Mouse (Mus musculus) cerebellum, adult 2 months (tissue): Measurements from ENCODE around the gene Trpc2. TPM values are rescaled to one million over a fixed set of nuclear protein-coding genes. Genes with fewer than 3 reads are reported as not detected.
"Not testable (repeated sequence)": the region's sequence is repeated elsewhere in the genome, so short reads cannot be mapped to it uniquely, and the experiment has no call there.

ENCODE experiments used
- DNase-seq, 2 experiments: peaks; one replicate each; pipeline ENCODE4 v3.0.0; 2021
- H3K27ac ChIP-seq: fragments of 200-500 bp; 2 replicates; pipeline ENCODE4 v1.5.1; 2012; ENCODE audit warnings: low read length, control low read depth, inconsistent platforms; ENCODE audit not compliant: insufficient read depth
- H3K27me3 ChIP-seq: fragments of 200-500 bp; 2 replicates; pipeline ENCODE4 v1.6.1; 2012; ENCODE audit warnings: inconsistent platforms, mild to moderate bottlenecking, low read length, moderate library complexity; ENCODE audit not compliant: control insufficient read depth, insufficient read depth
- H3K4me1 ChIP-seq: fragments of 200-500 bp; 2 replicates; pipeline ENCODE4 v1.6.1; 2011; ENCODE audit warnings: low read length; ENCODE audit not compliant: control insufficient read depth, insufficient read depth
- H3K4me3 ChIP-seq: fragments of 200-500 bp; replicated peaks from 2 replicates; pipeline ENCODE3; 2011; ENCODE audit warnings: mild to moderate bottlenecking, low read depth, low read length, control low read depth; ENCODE audit not compliant: insufficient read depth
- CTCF ChIP-seq: fragments of 200-500 bp; IDR thresholded peaks from 2 replicates; pipeline ENCODE4 v1.5.1; 2011; ENCODE audit warnings: low read depth, mild to moderate bottlenecking, control low read depth, low read length, moderate library complexity, borderline replicate concordance; ENCODE audit not compliant: insufficient read depth
- POLR2A ChIP-seq: fragments of 200-500 bp; IDR thresholded peaks from 2 replicates; pipeline ENCODE4 v1.6.1; 2011; ENCODE audit warnings: low read length, control low read depth, borderline replicate concordance; ENCODE audit not compliant: insufficient read depth
- WGBS: fragments of 180-500 bp; shearing (Covaris S2); methylation state at CpG from one replicate; pipeline ENCODE4 v1.1.7; 2018; 5-methylcytosine and 5-hydroxymethylcytosine counted together
- polyA plus RNA-seq: library from polyadenylated mRNA; depleted of rRNA; stranded (reverse); fragments of >200 nt; gene quantifications from 2 replicates; pipeline ENCODE4 v1.2.3, GENCODE M21; 2012; rRNA removed

Gene Trpc2
- 0.39 and 1.6 TPM in 2 replicates for polyA plus RNA-seq

DNA sequence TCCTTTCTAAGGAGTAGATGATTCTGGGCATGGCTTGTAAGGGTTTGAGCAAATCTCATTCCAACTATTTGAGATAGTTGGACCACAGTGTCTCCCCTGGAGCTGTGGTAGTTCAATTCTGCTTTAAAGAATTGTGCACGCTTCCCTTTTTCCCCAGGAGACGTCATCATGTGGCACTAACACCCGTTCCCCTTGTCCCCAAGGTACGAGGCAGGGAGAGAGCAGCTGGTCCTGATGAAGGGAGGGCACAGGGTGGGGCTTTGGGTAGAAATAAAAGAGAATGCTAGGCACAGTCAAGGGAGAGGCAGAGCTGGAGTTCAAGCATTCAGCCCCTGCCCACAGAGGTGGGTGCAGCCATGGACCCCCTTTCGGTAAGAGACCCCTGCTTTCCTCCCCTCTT is at the start of gene Trpc2:
Gene Trpc2, plus strand, starts transcription at position 301 of the 400 bp plus-strand sequence.
- Histone ChIP-seq H3K4me3 (no peak within 1 kb of the TSS), H3K4me1 (peaks cover 4% of the 10 kb centered on the region), H3K27ac (no peak within 1 kb of the TSS), H3K27me3 (no peaks in the 10 kb centered on the region)
- 57% methylated on average over 5 of the region's 5 CpGs for WGBS
- TF ChIP-seq POLR2A, result no peak
- no peak for TF ChIP-seq CTCF
- DNase-seq, result no peak

DNA sequence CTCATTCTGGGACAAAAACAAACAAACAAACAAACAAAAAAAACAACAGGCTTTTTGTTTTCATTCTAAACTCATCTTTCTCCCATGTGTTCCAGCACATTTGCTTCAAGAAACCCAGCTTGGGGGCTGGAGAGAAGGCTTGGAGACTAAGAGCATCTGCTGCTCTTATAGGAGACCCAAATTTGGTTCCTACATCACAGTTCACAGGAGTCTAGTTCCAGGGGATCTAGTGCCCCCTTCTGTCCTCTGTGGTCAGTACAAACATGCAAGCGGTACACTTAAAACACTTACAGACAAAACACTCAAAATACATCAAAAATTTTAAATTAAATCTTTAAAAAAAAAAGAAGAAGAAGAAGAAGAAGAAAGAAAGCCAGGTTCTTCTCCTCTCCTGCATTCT is 48.0 kb upstream of the Trpc2 start:
- Histone ChIP-seq H3K27me3 (no peaks in the 10 kb centered on the region), H3K4me1 (no peaks in the 10 kb centered on the region), H3K27ac (no peak overlapping the region), H3K4me3 (no peak overlapping the region)
- WGBS, result 97% methylated on average over 1 of the region's 1 CpGs
- DNase-seq, result no peak
- peak; percentile 37; the same call in 1 of the 2 replicates for TF ChIP-seq CTCF
- no peak for TF ChIP-seq POLR2A

DNA sequence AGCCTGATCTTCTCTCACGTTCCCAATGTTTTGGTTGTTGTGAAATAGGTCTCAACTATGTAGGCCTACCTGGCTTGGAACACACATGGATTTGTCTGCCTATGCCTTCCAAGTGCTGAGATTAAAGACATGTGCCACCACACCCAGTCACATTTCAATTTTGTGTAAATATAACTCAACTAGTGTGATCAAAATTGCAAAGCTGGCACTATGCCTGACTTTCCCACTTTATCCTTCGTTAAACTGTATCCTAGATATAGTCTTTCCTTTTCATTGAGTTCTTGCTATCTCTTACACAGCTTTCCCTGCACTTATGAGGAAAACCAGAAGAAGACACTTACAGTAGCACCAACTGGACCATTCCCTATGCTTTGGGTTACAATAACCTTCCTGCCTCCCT is 47.4 kb upstream of the Trpc2 start:
- WGBS, result 84% methylated on average over 2 of the region's 2 CpGs

DNA sequence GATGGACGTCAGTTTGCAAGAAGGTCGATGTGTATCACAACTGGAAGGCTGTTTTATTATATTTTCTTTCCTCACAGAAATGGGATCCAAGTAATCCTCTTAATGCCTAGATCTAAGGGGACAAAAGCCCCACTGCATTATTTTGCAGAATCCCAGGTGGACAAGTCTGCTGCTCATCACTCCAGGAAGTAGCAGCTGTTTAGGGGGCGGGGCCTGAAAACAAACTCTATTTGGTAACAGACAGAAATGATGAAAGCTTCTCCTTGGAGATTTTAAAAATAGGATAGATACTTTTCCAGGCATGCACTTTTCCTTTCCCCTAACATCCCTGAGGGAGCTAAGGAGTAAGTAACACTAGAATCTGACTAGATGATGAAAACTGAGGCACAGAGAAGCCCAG is 45.6 kb upstream of the Trpc2 start:
- H3K4me1 ChIP-seq, result no peaks in the 10 kb centered on the region
- H3K27me3 ChIP-seq, result no peaks in the 10 kb centered on the region
- no peak overlapping the region for H3K4me3 ChIP-seq
- no peak for TF ChIP-seq POLR2A
- no peak for TF ChIP-seq CTCF
- no peak for DNase-seq
- H3K27ac ChIP-seq, result no peak overlapping the region
- 95% methylated on average over 3 of the region's 3 CpGs for WGBS

More for the DNA sequence above, 47.4 kb upstream of the Trpc2 start:
- no peak for DNase-seq
- Histone ChIP-seq H3K4me1 (no peaks in the 10 kb centered on the region), H3K4me3 (no peak overlapping the region), H3K27me3 (no peaks in the 10 kb centered on the region), H3K27ac (no peak overlapping the region)
- TF ChIP-seq CTCF (no peak), POLR2A (no peak)

DNA sequence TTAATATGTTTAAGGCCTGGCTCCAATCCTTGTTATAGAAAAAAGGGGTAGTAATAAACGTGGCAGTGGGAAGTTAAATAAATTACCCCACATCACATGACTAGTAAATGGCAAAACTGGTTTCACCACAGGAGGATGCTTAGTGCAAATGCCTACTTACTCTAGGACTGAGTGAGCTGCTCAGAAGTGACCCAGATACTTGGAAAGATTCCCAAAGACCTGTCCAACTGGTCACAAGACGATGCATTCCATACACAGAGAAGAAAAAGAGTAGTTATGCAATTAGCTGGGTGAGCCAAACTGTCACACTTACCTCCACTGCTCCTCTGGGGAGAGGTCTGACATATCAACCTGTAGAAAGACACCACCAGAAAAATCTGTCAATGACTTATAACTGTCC is 40.6 kb upstream of the Trpc2 start:
- H3K27me3 ChIP-seq, result no peaks in the 10 kb centered on the region
- 28% methylated on average over 2 of the region's 2 CpGs for WGBS
- H3K4me1 ChIP-seq, result peaks cover 5% of the 10 kb centered on the region; the same call in 1 of the 2 replicates
- TF ChIP-seq CTCF, result no peak
- TF ChIP-seq POLR2A, result no peak
- peak in 1 of 2 experiments; percentile 22 for DNase-seq
- no peak overlapping the region for H3K4me3 ChIP-seq
- no peak overlapping the region; the same call in 1 of the 2 replicates for H3K27ac ChIP-seq

DNA sequence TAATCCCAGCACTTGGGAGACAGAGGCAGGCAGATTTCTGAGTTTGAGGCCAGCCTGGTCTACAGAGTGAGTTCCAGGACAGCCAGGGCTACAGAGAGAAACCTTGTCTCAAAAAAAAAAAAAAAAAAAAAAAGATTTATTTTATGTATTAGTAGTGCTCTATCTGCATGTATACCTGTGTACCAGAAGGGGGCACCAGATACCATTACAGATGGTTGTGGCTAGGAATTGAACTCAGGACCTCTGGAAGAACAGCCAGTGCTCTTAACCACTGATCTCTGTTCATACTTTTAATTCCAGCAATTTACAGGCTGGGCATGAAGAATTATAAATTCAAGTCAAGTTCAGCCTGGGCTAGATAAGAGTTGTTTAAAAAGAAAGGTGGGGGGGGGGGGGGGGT is 34.4 kb upstream of the Trpc2 start:
- not testable (repeated sequence) for H3K27me3 ChIP-seq, H3K4me1 ChIP-seq, H3K27ac ChIP-seq, H3K4me3 ChIP-seq, DNase-seq

DNA sequence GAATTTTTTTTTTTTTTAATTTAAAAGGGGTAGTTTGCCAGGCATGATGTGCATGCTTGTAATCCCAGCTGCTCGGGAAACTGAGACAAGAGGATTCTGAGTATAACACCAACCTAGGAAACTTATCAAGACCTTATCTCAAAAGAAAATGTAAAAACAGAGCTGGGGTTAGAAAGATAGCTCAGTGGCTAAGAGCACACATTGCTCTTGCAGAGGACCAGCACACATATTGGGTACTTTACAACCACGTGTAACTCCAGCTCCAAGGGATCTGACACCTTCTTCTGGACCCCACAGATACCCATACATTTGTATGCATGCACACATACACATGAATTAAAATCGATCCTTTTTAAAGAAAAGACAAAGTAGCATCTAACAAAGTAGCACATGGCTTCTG is 21.6 kb upstream of the Trpc2 start:
- DNase-seq, result no peak
- Histone ChIP-seq H3K27ac (no peak overlapping the region), H3K27me3 (no peaks in the 10 kb centered on the region), H3K4me3 (no peak overlapping the region), H3K4me1 (peaks cover 2% of the 10 kb centered on the region; the same call in 1 of the 2 replicates)
- WGBS, result 90% methylated on average over 3 of the region's 3 CpGs
- TF ChIP-seq CTCF, result no peak
- TF ChIP-seq POLR2A, result no peak

DNA sequence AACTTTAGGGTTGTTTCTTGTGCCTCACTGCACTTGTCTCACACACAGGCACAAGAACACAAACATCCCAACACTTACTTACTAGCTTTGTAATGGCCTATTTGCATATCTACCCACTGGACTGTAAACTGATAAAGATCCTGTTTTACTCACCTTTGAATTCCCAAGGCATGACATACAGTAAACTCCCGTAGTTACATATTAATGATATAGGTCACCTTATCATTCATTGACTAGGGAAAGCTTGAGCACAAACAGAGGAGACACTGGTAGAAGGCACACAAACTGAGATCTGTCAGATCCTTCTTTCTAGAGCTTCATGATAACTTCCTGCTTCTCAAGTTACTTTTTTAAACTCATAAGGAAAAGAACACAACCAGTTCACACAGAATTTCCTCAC is 20.7 kb upstream of the Trpc2 start:
- H3K27ac ChIP-seq, result no peak overlapping the region
- no peak overlapping the region for H3K4me3 ChIP-seq
- no peaks in the 10 kb centered on the region for H3K27me3 ChIP-seq
- 92% methylated on average over 1 of the region's 1 CpGs for WGBS
- no peak for DNase-seq
- no peak for TF ChIP-seq CTCF
- TF ChIP-seq POLR2A, result no peak
- no peaks in the 10 kb centered on the region; the same call in 1 of the 2 replicates for H3K4me1 ChIP-seq

DNA sequence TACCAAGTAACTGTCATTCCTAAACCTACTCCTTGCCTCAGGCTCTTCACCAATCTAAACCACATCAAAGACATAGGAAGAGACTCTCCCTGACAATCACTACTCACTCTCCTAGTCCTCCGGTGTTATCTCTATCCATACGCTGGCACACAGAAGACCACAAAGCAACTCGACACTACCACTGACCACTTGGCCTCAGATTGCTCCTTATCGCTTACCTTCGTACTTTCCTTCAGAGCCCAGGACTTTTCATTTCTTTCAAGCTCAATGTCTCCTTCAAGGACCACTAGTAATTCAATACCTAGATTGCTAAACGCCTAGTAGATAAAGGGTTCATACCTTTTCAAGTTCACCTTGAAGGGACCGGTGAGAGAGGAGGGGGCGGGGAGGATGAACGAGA is 19.0 kb upstream of the Trpc2 start:
- 88% methylated on average over 9 of the region's 9 CpGs for whole genome bisulfite sequencing
- no peaks in the 10 kb centered on the region for H3K27me3 ChIP-seq

More for the DNA sequence above, 19.0 kb upstream of the Trpc2 start:
- Histone ChIP-seq H3K4me3 (peak overlapping the region; percentile 72), H3K4me1 (no peaks in the 10 kb centered on the region; the same call in 1 of the 2 replicates), H3K27ac (no peak overlapping the region)
- TF ChIP-seq CTCF (no peak), POLR2A (no peak)
- DNase-seq, result no peak
